Mouse (Mus musculus) layer of hippocampus, adult 11-12 months (tissue): Measurements from ENCODE around the gene Hnrnpa3.
A peak's percentile ranks its signal among the peaks of the same experiment; 100 is the strongest.
"Not testable (repeated sequence)": the region's sequence is repeated elsewhere in the genome, so short reads cannot be mapped to it uniquely, and the experiment has no call there.

Experiments
- DNase-seq: peaks from one replicate; pipeline ENCODE4 v3.0.0; 2022; ENCODE audit warnings: low spot score

Hnrnpa3 gene

DNA sequence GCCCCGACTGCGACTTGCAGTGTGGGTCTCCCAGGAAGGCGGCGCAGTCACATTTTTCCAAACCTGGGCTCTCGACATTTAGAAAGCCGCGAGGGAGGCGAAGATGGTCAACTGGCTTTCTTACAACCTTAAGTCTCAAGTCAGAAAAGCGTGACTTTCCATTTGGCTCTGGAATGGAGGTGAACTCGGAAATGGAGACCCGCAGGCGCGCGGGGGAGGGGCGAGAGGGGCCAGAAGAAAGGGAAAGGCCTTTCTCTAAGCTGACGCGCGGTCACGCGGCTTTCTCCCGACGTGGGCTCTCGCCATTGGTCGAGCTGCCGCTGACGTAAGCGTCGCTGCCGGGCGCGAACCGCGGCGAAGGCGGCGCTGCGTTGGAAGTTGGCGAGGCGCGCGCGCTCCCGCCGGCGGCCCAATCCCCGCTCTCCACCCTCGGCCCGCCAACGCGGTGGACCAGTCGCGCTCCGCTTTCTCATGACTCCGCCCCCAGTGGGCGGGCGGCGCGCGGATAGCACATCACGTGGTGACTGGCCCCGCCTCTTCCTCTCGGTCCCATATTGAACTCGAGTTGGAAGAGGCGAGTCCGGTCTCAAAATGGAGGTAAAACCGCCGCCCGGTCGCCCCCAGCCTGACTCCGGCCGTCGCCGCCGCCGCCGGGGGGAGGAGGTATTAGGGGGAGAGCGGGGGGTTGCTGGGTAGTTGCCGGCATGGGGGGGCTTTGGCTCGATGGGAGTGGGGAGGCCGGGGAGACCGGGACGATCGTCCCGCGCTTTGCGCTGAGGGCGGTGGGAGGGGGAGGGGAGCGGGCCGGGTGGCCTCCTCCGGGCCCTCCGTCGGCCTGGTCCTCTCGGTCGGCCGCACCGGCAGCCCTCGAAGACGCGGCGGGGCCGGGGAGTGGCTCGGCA lies at the start of gene Hnrnpa3:
Hnrnpa3 (plus strand) TSS at position 535 of the 902 bp plus-strand sequence.
- DNase-seq: peak; percentile 99

DNA sequence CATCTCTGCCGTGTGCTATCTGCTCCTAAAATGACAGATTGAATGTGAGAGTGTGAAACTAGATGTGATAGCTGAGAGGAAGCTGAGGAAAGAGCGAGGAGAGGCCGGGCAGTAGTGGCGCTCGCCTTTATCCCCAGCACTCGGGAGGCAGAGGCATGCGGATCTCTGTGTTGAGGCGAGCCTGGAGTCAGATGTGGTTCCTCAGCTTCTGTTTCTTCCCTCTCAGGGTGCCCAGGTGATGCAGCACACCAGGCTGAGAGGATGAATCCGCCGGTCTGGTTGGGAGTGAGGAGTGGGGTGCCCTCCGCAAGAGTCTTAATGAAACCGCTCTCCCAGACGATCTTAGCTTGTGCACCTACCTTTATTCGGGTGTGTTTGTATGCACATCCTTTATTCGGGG lies 49.1 kb upstream of the Hnrnpa3 start:
- DNase-seq: no peak

DNA sequence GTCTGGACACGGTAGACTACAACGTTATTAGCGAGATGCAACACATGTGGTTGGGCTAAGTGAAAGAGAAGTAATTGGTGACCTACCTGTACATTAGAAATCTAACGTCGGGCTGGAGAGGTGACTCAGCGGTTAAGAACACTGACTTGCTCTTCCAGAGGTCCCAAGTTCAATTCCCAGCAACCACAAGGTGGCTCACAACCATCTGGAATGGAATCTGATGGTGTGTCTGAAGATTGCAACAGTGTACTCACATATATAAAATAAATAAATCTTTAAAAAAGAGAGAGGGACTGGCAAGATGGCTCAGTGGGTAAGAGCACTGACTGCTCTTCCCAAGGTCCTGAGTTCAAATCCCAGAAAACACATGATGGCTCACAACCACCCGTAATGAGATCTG lies 48.5 kb upstream of the Hnrnpa3 start:
- not testable (repeated sequence) for DNase-seq

DNA sequence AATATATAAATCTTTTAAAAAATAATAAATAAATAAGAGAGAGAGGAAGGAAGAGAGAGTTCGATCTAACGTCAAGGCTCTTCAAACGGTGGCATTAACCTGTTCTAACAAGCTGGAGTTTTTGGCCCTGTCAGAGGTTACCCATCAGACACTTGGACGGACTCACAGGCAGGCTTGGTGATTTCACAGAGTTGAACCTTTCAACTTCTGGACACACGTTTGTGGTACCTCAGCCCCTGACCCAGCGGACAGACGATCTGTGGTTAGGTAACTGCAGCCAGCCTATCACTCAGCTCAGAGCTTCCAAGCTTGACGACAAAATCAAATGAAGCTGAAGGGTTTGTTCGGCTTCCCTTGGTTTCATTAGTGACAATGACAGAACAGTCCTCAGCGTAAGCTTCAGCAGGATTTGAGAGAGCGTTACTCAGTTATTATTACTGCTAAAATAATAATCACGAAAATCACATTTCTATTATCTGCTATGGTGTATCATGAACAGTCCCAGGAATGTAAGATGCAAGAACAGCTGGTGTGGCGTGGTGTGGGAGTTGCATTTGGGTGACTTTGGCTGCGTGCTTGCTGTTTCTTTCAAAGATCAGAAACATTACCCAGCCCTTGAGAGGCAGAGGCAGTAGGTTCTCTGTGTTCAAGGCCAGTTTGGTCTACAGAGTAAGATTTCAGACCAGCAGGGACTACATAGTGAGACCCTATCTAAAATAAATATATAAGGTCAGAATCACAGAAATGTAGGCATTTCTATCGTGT lies 47.8 kb upstream of the Hnrnpa3 start:
- DNase-seq: no peak

DNA sequence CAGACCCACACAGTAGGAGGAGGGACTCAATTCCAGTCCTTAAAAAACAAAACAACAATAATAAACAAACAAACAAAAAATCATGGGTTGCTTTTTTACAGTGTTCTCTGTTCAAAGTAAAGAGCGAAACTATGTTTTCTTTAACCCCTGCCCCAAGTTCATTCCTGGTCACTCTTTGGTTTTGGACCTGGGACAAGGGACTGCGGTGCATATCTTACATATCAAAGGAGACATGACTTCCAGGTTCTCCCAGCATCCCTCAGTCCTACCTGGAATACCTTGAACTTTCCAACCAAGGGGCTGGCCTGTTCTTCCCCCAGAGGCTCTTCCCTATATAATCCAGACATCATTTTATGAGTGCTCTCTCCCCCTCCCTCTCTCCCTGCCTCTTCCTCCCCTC lies 47.1 kb upstream of the Hnrnpa3 start:
- DNase-seq: no peak

DNA sequence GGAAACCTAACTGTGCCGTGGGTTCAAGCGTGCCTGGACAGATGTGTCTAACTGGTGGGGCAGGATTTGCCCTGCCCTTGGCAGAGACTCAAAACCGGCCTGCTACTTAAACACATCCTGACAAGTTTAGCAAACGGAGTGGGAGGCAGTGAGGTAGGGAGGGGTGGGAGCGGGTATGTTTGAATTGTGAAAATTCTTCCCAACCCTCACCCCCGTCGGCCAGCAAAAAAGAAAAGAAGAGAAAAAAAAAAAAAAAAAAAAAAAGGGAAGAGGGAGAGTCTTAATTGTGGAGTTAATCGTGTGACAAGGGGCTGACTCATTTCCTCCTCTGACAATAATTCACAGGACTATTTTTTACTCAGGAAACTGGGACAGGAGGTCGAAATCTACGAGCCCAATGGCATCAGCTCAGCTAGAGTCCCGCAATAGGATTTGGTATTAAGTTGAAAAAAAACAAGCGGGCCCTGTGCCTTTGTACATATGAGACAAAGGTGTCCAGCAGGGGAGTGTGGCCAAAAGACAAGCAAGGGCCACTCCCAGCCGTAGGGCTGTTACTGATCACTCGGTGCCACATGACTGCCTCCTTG lies 46.0 kb upstream of the Hnrnpa3 start:
- no peak for DNase-seq

DNA sequence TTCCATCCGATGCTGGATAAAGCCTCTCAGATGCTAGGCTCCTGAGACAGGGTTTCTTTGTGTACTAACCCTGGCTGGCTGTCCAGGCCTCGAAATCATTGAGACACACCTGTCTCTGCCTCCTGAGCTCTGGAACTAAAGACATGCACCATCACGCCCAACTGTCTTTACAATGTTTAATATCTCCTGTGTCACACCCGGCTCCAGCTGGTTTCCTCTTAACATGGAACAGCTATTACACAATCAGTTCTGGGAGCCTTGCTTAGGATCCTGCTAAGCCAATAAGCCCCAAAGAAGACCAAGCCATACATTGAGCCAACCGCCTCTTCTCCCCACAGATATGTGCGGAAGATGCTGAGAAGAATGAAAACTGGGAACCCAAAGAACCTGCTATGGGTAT lies 44.5 kb upstream of the Hnrnpa3 start:
- no peak for DNase-seq

DNA sequence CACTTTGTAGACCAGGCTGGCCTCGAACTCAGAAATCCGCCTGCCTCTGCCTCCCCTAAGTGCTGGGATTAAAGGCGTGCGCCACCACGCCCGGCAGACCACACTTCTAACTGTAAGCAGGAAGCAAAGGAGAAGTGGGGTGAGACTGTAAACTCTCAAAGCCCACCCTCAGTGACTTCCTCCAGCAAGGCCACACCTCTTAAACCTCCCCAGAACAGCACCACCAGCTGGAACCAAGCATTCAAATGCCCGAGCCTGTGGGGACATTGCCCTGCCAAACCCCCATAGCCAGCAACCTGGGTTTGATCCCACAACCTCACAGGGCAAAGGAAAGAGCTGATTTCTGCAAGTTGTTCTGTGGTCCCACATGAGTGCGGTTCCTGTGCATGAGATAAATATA lies 42.1 kb upstream of the Hnrnpa3 start:
- DNase-seq: no peak

DNA sequence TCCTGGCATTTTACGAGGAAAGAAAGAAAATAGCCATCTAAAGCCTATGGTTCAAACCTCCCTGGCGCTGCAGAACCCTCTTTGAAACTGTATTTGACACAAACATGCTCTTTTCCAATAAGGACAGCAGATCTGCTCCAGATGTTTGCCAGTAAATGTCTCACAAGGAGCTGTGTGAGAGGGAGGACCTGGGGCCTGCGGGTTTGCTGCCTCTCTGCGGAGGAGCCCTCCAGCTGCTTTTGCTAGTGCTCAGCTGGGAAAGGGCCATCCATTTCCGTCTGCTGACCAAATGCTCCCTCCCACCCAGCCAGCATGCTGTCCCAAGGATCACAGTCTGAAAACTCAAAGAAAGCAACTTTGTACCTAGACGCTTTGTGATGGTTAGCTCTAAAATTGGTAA lies 40.3 kb upstream of the Hnrnpa3 start:
- DNase-seq: no peak

DNA sequence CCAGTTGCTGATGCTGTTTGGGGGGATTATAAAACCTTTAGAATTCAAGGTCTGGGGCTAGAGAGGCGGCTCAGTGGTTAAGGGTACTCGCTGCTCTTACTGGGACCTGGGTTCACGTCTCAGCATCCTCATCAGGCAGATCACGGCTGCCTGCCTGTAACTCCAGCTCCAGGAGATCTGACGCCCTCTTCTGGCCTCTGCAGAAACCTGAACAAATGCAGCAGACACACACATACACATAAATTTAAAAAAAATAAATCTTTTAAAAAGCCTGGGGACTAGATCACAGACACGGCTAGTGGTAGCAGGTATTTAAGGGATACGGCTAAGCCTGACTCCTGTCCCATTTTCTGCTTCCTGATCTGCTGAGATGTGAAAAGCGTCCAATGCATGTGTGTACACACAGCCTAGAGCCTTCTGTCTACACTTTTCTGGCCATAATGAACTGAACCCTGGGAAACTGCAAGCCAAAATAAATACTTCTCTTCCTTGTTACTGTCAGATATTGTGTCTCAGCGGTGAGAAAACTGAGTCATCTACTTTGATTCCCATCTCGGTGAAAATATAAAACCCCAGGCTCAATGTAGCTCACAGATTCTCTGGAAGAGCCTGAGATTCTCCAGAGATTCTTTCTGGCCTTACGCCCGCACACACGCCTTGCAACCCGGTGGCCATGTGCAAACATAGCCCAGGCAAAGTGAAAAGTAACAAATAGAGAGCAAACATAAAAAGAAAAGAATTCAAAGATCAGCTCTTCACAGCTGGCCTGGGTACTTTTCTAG lies 37.0 kb upstream of the Hnrnpa3 start:
- no peak for DNase-seq

DNA sequence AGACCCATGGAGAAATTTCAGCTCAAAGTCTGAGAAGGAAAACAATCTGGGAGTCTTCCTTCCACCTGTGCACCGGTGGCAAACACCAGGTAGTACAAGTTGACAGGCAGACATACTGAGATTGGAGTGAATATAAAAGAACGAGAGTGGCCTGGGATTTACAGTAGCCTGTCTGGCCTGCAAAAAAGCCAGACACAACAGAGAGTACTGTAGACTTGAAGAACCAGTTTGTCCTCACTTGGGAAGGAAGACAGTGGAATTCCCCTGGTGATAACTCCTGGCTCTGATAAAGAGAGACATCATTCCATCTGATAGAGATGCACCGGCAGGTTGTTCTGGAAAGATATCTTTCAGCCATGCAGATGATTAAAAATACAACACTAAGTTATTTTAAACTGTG lies 34.0 kb upstream of the Hnrnpa3 start:
- no peak for DNase-seq

DNA sequence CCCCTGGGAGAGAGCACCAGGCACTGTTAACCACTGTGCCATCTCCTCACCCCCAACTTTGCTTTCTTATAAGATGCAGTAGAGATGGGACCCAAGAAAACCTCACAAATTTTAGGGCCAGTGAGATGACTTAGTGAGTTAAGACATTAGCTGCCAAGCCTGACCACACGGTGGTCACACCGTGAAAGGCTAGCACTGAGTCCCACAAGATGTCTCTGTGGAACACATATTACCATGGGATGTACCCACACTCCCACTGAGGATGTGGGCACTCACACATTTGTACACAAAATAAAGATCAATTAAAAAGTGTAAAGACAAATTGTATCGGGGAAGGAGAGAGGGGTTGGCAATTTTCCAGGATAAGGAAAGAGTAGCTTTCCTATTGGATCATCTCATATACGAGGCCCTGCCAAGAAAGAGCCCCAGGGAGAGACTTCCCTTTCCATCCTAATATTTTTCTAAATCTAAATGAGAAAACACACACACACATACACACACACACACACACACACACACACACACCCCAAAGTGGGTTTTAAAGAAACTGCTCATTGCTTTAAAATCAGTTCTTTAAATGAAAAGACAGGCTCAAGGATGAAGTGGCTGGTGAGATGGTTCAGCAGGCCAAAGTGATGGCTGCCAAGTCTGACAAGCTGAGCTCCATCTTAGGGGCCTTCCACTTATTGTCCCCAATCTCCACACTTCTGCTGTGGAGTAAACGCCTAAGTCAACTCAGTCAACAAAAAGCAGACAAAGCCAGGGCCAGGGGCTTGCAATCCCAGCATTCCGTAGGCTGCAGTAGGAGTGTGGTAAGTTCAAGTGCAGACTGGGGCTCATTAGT lies 32.2 kb upstream of the Hnrnpa3 start:
- no peak for DNase-seq

DNA sequence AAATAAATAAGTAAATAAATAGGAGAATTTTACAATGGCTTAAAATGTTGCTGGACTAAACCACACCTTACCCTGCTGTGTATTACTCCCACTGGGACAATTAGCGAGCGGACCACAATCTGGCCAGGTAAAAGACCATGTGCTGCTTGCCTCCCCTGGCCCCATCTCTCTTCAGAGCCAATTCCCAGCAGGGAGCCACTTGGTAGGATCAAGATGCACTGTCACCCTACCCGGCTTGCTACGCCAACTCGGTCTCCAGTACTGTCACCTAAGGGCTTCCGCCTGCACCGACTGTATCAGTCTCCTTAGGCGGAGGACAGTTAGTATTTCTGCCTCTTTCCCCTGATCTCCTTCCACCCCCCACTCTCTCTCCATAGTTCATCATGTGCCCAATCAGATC lies 30.6 kb upstream of the Hnrnpa3 start:
- DNase-seq: no peak

DNA sequence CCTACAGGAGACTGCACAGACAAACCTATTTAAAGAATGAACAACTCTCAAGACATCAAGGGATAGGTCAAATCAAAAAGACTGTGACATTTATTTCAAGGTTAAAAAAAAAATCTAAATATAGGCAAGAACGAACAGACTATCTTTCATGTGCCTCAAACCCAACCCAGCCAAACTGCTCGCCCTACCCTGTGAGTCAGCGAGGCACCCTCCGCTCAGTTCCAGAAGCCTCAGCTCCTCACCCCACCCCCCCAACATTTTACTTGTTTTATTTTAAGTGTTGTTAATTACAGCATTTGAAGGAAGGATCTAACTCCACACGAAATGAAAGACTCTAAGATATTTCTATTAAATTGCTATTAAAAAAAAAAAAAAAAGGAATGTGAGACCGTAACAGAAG lies 27.6 kb upstream of the Hnrnpa3 start:
- no peak for DNase-seq

DNA sequence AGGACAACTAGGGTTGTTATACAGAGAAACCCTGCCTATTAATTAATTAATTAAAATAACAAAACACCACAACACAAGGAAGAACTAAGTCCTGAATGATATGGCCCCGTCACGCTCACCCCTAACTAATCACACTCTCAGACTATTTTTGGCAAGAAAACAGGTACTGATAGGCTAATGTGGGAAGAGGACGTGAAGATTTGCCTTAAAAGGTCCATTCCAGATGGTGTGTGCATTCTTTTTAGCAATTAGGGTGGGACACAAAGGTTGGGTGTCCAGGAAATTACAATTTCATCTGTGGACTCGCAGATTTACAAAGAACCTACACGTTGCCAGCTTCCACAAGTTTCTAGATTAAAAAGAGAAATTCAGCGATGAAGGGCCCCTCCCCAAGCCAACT lies 27.0 kb upstream of the Hnrnpa3 start:
- DNase-seq: no peak

DNA sequence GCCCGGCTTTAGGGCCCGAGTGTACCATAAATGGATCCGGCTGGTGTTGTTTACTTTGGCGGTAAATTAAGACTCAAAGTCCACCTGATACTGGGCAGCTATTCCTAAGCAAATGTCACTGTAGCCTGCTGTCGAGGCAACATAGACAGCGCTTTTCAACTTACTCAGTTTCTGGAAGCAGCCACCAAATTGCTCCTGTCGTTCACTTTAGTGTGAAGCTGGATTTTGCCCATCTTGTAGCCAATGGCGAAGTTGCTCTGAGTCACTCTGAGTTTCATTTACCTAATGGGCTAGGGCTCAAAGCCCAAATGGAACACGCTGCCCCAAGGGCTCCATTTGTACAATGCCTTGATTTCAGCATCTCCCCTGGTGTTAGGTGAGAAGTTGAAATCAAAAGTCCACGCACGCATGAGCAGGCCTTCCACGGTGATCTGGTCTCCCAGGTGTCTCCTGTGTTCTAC lies 26.3 kb upstream of the Hnrnpa3 start:
- no peak for DNase-seq

DNA sequence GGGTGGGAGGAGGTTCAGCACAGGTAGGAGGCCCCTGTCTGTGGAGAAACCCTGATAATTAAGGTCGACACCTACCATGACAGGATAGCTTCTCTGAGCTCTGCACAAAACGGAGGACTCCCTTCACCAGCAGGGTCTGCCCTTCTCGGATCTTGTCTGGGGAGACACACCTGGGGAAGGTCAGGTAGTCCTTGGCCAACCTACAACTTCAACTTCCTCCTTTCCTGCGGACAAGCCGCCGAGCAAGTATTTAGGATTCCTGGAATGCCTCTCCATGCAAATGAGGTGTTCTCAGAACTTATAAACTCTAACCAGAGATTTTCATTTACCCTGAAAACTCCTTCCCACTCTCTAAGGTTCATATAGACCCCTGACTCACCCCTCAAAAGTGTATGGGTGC lies 25.7 kb upstream of the Hnrnpa3 start:
- DNase-seq: no peak

DNA sequence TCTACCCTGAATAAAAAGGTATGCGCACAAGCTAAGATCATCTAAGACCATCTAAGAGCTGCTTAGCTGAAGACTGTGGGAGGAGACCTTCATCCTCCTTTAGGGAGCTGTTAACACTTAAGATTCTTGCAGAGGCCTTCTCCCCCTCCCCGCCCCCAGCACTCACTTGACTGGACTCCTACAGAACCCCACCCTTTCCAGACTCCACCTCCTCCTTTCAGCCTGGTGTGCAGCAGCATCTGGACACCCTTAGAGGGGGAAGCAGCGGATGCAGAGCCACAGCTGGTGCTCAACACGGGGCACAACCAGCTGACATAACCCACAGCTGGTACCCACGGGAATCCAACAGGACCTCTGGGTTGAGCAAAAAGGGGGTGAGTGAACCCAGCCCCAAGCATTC lies 25.3 kb upstream of the Hnrnpa3 start:
- DNase-seq: no peak

DNA sequence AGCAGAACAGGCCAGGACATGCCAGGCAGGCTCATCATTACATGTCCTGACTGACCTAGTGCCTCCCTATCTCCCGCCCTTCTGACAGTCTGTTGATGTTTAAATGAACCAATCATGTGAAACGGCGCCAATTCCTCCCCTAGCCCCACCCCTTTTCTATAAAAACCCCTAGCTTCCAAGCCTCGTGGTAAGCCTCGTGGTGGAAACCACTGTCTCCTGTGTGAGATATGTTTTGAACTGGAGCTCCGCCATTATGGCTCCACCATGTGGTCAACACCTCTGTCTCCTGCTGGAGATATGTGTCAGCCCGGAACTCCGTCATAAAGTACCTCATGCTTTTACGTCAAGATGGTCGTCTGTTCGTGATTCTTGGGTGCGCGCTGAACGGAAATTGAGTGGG lies 24.6 kb upstream of the Hnrnpa3 start:
- DNase-seq: not testable (repeated sequence)

DNA sequence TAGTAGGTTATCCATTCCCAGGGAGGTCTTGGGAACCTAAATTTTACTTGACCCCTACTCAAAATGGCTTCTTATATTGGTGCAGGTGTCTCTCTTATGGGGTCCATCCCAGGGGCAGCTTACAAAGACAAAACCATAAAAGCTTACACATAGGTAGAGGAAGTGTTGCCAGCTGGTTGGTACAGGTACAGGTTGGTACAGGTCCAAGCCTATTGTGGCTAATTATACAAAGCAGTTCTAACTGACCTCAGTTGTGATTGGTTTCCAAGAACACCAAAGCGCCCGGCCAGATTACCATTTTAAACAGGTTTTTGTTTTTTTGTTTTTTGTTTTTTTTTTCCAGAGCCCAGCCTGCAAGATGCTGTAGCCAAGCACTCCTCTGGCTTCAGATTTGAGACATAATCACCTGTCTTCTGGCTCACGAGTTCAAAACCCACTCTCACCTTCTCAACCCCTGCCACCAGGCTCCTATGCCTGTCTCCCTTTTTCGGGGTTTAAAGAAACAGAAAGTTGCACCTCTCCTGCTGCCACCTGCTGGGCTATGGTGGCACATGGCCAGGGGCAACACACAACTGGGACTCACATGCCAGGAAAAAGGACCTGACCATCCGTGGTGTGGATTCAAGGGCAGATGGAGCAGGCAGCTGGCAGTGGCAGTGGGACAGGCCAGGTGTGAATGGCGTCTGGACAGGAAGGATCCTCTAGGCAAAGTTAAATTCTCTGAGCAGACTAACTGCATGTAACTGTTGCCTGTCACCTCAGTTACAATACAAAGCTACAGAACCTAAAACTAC lies 22.6 kb upstream of the Hnrnpa3 start:
- no peak for DNase-seq

DNA sequence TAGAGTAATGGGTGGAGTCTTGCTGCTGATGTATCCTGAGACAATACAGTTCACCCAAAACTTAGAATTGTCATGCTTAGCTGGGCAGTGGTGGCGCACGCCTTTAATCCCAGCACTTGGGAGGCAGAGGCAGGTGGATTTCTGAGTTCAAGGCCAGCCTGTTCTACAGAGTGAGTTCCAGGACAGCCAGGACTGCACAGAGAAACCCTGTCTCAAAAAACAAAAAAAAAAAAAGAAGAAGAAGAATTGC lies 22.1 kb upstream of the Hnrnpa3 start:
- DNase-seq: not testable (repeated sequence)
